Mouse (Mus musculus) neural tube, embryonic 10.5 days (tissue): ENCODE measurements around the gene Agtpbp1.
"Not testable (repeated sequence)": the region's sequence is repeated elsewhere in the genome, so short reads cannot be mapped to it uniquely, and the experiment has no call there.

ENCODE experiments used
- DNase-seq: peaks from one replicate; pipeline ENCODE4 v3.0.0-alpha.2; 2017; ENCODE audit warnings: low spot score; ENCODE audit errors: extremely low spot score

Agtpbp1 gene

DNA sequence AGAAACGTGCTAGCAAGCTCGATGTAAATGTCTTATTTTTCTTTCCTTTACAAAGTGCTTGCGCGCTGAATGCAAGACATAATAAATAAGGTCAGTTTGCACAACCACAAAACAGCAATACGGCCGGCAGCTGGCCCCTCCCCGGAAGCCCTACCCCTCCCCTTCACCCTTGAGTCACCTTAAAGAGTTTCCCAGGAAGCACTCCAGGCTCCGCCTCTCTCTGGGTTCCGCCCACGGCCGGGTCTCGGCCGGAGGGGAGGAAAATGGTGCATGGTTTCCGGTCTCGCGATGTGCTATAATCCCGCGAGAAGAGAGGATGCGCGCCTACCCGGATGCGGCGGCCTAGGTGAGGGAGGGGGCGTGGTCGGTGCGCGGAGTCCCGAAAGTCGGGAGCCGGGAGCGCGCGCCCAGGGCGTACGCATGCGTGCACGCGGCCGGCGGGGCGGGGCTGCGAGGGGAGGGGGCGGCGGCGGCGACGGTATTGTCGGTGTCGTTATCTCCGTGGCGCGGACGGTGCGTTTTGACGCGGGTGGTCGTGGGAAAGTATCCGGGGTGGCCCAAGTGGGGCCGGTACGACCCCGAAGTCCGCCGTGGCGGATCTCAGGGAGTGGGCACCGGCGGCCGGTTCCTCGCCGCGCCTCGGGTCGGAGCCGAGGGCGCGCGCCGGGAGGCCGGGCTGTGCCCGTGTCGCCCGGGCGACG lies at the start of gene Agtpbp1, which contains the start of gene Naa35:
Gene Agtpbp1, minus strand, starts transcription at position 281 of the 701 bp plus-strand sequence.
Gene Naa35, plus strand, starts transcription at position 313 of the 701 bp plus-strand sequence.
- peak; percentile 100 for DNase-seq

DNA sequence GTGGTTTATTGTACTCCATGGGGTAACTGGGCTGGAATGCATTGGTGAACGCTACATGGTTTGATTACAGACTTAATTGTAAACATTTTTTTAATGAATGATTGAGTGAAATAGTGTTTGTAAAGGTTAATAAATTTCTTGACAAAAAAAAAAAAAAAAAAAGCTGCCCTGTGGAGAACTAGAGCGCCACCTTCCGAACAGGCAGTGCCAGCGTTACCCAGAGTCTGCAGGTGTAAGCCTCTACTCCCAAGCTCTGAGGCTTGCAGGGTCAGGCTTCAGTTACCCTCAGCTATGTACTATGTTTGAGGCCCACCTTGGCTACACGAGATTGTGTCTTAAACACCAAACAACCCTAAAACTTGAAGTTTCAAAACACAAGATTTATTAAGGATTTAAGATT lies 49.6 kb upstream of the Agtpbp1 start:
- DNase-seq, result no peak

DNA sequence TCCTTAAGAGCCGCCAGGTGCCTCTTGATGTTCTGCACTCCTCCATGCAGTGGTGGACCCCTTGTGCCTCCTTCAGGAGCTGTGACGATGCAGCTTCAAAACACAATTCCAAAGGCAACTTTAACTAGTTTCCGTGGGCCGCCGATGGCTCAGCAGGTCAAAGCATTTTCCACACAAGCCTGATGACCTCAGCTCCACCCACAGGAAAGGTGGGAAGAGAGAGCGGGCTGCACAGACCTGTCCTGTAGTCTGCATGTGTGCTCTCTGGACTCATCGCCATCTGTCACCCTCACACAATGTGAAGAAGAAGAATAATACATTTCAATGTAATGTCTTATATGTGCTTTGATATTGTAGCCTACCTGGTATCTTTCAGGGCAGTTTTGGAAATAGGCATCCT lies 41.7 kb upstream of the Agtpbp1 start:
- no peak for DNase-seq

DNA sequence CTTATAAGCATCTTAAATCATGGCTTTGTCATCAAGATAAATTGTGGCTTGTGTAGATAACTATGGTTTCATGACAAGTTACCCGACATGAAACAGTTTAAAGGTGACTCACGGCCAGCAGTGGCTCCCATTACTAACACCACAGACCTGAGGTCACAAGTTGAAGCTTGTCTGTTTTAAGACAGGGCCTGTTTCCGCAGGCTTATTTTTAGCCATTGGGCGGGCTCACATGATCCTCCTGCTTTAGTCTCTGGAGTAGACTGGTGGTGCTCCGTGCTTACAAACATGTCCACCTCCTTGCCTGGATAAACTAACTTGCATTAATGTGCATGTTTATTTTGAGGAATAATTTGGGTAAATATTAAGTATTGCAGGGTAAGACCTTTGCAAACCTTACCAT lies 39.9 kb upstream of the Agtpbp1 start:
- DNase-seq, result no peak

DNA sequence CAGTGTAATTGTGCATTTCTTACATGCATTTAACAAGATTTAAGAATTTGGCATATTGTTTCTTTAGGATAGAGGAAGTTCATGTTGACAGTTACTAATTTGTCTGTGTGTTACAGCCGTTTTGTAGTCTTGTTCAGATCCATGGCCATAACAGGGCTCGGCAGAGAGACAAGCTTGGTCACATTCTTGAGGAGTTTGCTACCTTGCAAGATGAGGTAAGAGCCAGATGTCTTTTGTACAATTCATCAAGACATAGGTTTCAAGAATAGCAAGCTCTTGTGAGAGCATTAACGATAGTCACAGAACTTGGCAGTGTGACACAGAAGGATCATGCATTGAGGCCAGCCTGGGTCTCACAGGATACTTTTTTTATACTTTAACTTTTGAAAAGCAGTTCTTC lies 39.4 kb upstream of the Agtpbp1 start:
- DNase-seq, result no peak

DNA sequence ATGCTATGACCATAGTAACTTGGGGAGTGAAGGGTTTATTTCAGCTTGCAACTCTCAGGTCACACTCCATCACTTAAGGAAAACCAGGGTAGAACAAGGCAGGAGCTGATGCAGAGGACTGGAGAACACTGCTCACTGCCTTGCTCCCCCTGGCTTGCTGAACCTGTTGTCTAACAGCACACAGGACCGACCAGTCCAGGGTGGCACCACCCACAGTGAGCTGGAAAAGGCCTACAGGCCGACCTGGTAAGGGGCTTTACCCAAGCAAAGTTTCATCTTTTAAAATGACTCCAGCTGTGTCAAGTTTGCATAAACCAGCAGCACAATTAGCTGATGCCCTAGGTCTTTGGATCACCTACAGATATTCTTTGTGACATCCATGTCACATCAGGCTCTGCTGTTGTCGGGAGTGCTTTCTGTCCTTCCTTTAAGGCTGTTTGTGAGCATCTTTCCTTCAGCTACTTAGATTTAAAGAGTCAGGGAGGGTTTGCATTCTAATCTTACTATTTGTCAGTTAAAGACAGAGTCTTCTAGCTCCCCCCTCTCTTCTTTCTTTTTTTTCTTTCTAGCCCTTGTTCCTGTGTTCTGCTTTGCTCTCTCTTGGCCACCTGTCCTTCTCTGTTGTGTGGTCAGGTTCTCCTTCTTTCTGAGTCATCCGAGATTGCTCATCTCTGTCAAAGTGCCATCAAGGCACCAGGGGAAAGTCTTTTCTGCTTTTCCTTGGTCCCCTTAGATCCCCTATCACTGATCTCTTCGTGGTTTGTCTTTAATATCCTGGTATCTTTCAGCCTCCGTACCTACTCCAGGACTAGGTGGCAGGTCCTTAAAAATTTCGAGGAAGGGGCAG lies 36.8 kb upstream of the Agtpbp1 start:
- DNase-seq, result no peak

DNA sequence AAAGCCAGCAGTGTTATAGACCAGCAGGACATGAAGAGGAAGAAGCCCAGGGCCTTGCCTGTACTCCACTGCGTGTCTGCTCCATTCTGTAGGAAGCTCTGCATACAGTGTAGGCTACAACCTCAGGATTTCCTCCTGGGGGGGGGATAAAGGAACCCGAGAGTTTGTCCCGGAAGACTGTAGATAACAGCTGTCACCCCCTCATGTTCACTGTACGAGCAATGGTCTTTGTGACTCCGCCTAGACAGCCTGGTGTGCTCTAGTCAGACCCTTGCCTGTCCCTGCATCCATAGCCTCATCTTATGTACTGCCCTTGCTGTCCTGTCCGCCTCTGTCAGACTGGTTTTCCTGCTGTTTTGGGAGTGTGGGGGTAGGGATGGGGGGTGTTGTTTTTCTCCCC lies 33.4 kb upstream of the Agtpbp1 start:
- DNase-seq, result no peak

DNA sequence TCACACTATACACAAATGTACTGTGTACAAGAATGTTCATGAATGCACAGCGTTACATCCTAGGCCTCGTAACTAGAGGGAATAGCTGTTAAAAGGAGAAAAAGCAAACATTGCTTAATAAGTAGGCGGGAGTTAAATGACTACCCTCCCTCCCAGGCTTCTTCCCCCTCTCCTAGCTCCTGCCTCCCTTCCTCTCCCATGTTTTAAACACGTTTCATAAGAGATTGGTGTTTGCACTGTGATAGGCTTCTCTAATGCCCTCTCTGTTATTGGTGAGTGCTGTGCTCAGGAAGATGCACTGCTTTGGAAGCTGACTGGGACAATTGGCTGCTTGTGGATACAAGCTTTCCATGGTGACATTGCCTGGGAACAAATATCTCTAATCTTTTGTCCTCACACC lies 30.5 kb upstream of the Agtpbp1 start:
- no peak for DNase-seq

DNA sequence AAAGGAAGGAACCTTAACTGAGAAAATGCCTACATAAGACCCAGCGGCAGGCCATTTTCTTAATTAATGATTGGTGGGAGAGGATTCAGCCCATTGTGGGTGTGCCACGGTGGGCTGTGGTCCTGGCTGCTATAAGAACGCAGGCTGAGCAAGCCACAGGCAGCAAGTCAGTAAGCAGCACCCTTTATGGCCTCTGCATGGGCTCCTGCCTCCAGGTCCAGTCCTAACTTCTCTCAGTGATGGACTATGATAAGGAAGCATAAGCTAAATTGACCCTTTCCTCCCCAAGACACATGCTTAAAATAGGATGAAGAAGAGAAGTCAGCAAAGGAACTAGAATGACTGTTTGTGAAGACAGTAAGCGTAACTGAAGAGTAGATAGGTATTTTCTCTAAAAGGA lies 30.1 kb upstream of the Agtpbp1 start:
- DNase-seq, result no peak

DNA sequence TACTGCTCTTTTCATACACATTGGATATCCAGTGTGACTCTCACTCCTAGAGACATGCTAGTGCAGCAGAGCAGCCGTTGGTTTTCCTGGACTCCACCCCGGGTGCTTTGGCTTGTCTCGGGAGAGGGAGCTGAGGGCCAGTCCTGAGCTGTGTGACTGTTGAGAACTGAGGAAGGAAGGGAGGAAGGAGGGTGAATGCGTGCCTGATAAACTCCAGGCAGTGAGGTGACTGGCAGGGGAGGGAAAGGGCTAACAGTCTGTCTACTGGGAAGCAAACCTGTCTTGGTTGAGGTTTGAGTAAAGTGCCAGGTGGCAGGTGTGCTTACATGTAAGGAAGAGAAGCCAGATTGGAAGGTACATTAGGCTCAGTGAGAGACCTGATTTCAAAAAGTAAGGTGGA lies 28.8 kb upstream of the Agtpbp1 start:
- no peak for DNase-seq

DNA sequence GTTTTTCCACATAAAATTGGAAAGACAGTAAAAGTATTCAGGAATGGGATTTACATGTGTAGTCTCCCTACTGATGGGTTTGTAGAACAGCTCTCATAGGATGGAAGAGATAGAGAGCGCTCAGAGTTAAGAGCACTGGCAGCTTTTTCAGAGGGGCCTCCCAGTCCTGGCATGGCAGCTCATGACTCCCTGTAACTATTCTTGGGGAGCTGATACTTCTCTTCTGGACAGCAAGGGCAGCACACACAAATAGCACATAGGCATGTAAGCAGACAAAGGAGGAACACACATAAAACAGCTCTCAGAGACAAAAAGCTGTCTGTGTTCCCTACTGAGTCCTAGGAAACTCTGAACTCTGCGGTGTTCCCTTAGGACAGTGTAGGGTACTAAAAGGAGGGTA lies 25.4 kb upstream of the Agtpbp1 start:
- no peak for DNase-seq

DNA sequence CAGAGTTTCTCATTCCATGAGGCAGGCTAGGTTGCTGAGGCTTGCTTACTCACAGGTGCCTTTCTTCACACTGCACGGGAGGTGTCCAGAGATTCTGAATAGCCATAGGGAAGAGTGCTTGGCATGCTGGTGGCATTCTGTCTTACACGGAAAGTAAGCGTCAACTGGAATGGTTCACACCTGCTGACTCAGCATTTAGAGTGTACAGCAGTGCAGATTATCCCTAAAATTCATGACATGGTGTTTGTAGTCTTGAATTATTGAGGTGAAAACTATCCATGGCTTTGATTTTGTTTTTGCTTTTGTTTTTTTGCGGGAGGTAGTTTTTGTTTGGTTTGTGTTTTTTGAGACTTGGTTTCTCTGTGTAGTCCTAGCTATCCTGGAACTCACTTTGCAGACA lies 24.9 kb upstream of the Agtpbp1 start:
- no peak for DNase-seq

DNA sequence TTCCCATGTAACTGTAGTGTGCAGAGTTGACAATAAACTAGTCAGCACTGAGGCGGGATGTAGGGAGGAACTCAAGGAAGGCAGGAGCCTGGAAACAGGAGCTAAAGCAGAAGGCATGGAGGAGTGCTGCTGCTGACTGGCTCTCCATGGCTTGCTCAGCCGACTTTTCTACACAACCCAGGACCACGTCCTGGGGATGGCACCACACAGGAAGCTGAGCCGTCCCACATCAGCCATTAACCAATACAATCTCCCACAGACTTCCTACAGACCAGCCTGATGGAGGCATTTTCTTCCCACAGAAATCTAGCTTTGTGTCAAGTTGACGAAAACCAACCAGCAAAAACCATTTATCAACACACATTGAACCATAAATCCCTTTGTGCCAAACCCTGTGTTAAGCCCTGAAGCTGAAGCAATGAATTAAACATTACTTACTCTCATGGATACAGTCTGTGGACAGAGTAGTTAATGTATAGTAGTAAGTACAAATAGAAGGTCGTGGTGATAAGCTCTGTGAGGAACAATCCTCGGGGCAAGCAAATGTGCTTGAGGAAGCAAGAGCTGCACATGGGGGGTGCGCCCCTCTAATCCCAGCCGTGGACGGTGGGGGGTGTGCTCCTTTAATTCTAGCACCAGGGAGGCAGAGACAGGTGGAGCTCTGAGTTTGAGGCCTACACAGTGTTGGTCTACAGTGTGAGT lies 20.3 kb upstream of the Agtpbp1 start:
- DNase-seq, result no peak

DNA sequence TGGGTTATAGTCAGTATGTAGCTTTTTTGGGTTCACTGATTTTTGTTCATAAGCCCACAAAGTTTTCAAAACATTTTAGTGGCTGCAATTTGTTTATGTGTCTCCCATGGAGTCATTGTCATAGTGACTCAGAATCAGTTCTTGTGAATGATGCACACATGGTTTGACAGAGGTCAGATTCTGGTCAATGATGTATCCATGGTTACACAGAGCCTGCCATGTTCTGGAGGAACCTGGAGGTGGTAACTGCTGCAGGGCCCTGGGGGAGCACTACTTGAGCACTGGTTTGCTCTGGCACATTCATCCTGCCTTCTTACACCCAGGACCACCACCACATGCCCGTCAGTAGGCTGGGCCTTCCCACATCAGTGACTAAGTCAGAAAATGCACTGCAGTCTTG lies 19.5 kb upstream of the Agtpbp1 start:
- no peak for DNase-seq

DNA sequence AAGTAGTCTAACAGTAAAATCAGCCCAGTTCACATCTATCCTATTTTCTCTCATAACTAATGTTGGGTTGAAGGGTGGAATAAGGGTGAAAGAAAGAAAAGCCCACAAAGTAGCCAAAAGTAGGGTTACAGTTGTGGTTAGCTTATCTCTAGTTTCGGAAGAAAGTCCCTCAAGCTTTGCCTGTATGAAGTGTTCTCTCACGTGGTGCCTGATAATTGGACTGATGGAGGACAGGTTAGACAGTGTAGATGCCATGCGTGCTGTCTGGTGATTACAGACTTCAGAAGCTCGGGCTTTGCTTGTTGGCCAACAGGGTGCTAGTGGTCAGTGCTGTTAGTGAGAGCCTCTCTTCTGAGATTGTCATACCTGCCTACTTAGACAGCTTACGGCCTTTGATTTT lies 18.1 kb upstream of the Agtpbp1 start:
- DNase-seq, result no peak

DNA sequence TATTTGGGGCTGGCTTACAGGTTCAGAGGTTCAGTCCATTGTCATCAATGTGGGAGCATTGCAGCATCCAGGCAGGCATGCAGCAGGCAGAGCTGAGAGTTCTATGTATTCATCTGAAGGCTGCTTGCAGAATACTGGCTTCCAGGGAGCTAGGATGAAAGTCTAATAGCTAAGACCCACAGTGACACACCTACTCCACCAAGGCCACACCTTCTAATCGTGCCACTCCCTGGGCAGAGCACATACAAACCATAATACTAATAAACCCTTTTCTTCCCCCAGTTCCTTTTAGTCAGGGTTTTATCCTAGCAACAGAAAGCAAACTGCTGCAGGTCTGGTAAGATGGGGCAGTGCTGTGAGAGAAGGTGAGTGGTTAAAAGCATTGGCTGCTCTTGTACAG lies 7.6 kb upstream of the Agtpbp1 start:
- DNase-seq, result no peak

DNA sequence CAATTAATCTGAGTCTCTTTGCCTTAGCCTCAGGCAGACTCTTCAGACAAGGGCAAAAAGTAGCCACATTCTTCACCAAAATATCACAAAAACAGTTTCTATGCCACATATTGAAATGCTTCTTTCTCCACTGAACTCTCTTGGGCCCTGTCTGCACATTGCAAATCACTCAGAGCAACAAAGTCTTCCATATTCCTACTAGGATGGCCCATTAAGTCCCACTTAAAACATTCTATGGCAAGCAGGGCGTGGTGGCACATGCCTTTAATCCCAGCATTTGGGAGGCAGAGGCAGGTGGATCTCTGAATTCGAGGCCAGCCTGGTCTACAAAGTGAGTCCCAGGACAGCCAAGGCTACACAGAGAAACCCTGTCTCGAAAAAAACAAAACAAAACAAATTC lies 7.0 kb upstream of the Agtpbp1 start:
- DNase-seq, result not testable (repeated sequence)

DNA sequence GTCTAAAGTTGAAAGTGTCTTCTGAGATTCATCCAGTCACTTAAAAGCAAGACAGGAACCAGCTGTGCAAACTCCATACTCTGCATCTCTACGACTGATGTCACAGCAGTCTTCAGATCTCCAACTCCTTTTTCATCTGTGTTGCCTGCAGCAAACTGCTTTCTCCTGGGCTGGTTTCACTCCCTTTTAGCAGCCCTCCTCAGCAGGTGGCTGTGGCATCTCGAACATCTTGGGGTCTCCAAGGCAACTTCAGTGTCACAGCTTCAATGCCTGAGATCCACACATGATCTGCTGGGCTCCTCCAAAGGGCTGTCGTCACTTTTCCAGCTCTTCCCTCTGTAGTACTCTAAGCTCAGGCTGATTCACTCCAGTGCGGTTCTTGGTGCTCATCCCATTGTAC lies 5.7 kb upstream of the Agtpbp1 start:
- no peak for DNase-seq

DNA sequence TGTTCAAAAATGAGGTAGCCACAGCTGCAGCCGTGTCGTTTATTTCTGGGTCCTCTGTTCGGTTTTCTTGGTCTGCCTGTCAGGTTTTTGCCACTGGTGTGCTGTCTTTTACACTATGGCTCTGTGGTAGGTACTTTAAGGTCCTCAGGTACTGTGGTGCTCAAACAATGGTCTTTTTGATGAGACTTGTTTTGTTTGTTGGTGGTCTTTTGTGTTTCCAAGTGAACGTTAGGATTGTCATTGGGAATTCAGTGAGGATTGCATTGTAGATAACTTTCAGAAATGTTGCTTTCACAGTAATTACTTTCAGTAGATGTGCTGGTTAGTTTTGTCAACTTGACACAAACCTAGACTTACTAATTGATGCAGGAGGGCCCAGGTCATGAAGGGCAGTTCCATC lies 4.6 kb upstream of the Agtpbp1 start:
- no peak for DNase-seq

DNA sequence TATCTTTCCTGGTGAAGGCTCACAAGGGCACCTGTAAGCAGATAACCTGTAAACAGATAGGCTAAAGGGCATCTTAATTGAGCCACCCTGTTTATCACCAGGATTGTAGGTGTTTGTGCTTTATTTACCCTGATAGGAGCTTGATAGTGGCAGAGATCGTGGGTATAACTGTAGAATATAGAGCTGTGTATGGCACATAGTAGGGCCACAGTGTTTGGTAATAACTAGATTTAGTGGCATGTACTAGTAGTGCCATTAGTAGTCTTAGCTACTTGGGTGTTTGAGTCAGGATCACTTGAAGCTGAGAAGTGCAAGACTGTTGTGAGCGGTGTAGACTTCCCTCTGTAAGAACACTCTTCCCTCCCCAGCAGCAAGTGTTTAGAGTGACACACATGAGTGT lies 2.2 kb upstream of the Agtpbp1 start:
- DNase-seq, result no peak

DNA sequence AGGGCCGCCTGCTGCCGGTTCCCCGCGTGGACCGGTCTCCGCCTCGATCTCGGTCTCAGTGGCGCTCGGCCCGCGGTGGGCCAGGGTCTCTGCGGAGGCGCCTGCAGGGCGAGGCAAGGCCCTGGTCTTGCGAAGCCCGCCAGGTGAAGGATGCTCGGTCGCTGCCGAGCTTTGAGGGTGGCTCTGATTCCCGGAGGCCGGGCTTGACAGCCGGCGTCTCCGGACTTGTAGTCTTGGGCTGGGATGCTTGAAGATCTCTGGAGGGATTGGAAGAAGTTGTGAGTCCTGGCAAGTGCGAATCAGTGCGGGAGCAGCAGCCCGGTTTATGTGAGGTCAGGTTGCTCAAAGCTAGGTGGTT lies 600 bp upstream of the Agtpbp1 start:
- no peak for DNase-seq

DNA sequence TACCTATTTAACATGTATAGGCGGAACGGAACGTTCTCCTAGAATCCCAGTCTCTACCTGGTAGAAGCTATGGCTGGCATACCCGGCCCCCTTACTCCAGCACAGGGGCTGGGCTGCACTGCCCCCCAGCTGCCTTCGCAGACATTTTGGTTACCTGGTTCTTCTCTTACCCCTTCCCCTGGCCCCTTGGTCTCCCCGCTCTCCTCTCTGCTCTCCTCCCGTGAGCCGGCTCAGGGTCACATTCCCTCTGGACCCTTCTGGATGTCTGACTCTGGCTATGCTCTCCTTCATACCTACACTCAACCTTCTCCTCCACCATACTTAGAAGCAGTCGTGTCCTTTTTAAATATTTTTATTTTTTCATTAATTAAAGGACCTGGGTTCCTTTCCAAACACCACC lies 546 bp downstream of the Agtpbp1 start:
- DNase-seq, result peak; percentile 50
